Mouse (Mus musculus): ENCODE data around the gene Rhox2b.
"Not testable (repeated sequence)": the region's sequence is repeated elsewhere in the genome, so short reads cannot be mapped to it uniquely, and the experiment has no call there.

Rhox2b gene

DNA sequence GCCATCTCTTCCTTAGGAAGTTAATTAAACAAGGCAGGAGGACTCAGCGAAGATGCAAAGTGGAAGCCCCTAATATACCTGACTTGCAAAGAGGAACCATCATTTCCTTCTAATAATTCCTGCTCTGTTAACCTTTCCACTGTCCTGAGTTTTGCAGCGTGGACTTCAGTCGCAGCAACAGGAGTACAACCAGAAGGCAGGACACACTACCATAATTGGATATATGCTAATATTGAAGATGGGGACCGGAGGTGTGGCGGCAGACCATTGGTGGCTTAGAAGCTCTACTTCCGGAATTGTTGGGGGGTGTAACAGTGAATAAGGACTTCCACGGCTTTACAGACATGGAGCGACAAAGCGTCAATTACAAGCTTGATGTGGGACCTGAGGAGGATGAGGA is at the start of gene Rhox2b:
Rhox2b (plus strand) TSS at position 301 of the 400 bp plus-strand sequence.
- not testable (repeated sequence) for DNase-seq (ENCODE audit: low spot score in 2 of 2)

GRCm38 (mm10) chrX:37379728-37380127 is 32.1 kb upstream of the Rhox2b start, which contains the start of gene Rhox3a2:
Rhox3a2 (plus strand) TSS chrX:37380028.
- DNase-seq (ENCODE audit: low spot score in 2 of 2) = not testable (repeated sequence)

- DNase-seq (ENCODE audit: low spot score in 2 of 2) = not testable (repeated sequence)
Observed at GRCm38 (mm10) chrX:37390548-37390947, 21.3 kb upstream of the Rhox2b start, which contains the start of gene Rhox4a2. Rhox4a2 (plus strand) TSS chrX:37390848.

DNA sequence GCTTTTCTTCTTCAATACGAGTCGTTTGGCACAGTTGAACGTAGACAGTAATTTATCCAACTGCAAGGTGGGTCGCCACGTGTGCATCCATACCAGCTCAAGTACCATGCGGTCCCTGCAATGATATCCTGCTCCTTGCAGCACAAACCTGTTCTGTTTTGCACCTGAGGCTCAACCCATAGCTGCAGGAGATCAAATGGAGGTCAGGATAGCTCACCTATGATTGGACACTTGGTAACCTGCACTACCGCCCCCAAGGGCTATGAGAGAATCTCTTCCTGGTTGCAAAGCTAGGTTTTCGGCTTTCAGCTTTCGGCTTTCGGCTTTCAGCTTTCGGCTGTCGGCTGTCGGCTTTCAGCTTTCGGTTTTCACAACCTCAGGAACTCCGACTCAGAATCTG is 20.3 kb downstream of the Rhox2b start, which contains the start of gene Rhox4b:
Rhox4b (plus strand) TSS at position 301 of the 400 bp plus-strand sequence.
- not testable (repeated sequence) for DNase-seq (ENCODE audit: low spot score in 2 of 2)

DNA sequence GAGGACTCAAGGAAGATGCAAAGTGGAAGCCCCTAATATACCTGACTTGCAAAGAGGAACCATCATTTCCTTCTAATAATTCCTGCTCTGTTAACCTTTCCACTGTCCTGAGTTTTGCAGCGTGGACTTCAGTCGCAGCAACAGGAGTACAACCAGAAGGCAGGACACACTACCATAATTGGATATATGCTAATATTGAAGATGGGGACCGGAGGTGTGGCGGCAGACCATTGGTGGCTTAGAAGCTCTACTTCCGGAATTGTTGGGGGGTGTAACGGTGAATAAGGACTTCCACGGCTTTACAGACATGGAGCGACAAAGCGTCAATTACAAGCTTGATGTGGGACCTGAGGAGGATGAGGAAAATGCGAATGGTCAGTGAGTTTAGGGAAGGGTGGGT is 41.5 kb downstream of the Rhox2b start, which contains the start of gene Rhox2c:
Rhox2c (plus strand) TSS at position 301 of the 400 bp plus-strand sequence.
- not testable (repeated sequence) for DNase-seq (ENCODE audit: low spot score in 2 of 2)

GRCm38 (mm10) chrX:37458285-37458684 is 46.4 kb downstream of the Rhox2b start, which contains the start of gene Rhox3c:
Rhox3c (plus strand) TSS chrX:37458585.
- DNase-seq (ENCODE audit: low spot score in 2 of 2) = not testable (repeated sequence)

Measured in urinary bladder, adult 18-20 months (tissue).